Mouse (Mus musculus) testis, adult 2 months (tissue): Measurements from ENCODE around the gene Mcrip1.

ENCODE experiments used
- CTCF ChIP-seq: fragments of 200-500 bp; IDR thresholded peaks from 2 replicates; pipeline ENCODE4 v1.5.1; 2012; ENCODE audit warnings: low read depth, mild to moderate bottlenecking, inconsistent platforms, low read length, moderate library complexity; ENCODE audit not compliant: control insufficient read depth, insufficient read depth, insufficient replicate concordance
- POLR2A ChIP-seq: fragments of 200-500 bp; IDR thresholded peaks from 2 replicates; pipeline ENCODE4 v1.6.1; 2012; ENCODE audit warnings: low read depth, mild to moderate bottlenecking, inconsistent platforms, low read length, moderate library complexity; ENCODE audit not compliant: control insufficient read depth

DNA sequence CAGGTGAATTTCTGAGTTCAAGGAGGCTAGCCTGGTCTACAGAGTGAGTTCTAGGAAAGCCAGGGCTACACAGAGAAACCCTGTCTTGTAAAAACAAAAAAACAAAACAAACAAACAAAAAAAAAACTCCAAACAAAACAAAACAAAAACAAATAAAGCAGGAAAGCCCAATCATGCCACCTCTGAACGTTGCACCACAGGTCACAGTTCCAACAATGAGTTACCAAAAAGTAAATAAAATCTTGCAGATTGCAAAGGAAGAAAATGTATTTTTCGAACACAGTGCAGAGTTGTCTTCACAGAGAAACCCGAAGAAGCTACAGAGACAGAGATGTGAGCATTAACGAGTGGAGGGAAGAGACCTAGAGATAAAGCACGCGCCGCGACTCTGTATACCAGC lies 26.9 kb downstream of the Mcrip1 start:
- TF ChIP-seq CTCF = no peak
- TF ChIP-seq POLR2A = no peak
